Mouse (Mus musculus): ENCODE data around the gene Cdc42ep4. TPM values are rescaled to one million over a fixed set of nuclear protein-coding genes. Genes with fewer than 3 reads are reported as not detected.
A peak's percentile ranks its signal among the peaks of the same experiment; 100 is the strongest.

Cdc42ep4 gene
- total and polyA plus RNA-seq, 3 experiments: 2.3 to 8.1 (median 3.4) TPM

DNA sequence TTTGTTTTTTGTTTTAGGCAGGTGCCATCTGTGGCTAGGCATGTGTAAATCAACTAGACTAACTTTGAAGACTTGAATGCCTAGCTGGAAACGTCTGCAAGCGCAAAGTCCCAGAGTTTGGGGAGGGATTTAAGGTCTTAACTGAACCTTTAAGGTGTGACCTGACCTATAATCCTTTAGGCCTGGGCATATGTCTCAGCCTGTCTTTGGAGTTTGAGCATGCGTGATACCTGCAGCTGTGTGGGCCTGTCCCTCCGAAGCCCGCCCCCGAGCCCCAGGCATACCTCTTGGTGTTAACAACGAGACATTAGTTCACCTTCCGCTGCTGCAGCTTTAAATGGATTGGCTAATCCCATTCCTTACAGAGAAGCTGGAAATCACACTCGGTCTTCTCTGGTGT is 3.2 kb upstream of the Cdc42ep4 start:
- Histone ChIP-seq H3K79me2 (replicated peaks; ENCODE audit: control insufficient read depth, extremely low read depth, insufficient read depth, poor library complexity, severe bottlenecking) (no peaks in the 10 kb centered on the region), H3K4me2 (ENCODE audit: insufficient read depth, low read depth, poor library complexity, severe bottlenecking) (no peak overlapping the region), H3K27ac (ENCODE audit: insufficient read depth, low read depth) (no peak overlapping the region), H3K27me3 (replicated peaks) (no peaks in the 10 kb centered on the region), H3K9ac (ENCODE audit: insufficient read depth, low read depth) (no peak overlapping the region), H3K9me3 (replicated peaks; ENCODE audit: low read length) (no peaks in the 10 kb centered on the region), H3K4me3 (replicated peaks in 1 of 3; ENCODE audit: low read depth in 2 of 3, low read length in 2 of 3, poor library complexity in 1 of 3) (no peak overlapping the region), H3K36me3 (replicated peaks in 1 of 2; ENCODE audit: control insufficient read depth in 1 of 2, insufficient read depth in 1 of 2, low read length in 1 of 2) (no peaks in the 10 kb centered on the region), H3K4me1 (ENCODE audit: control insufficient read depth in 1 of 2, insufficient read depth in 2 of 2) (peaks cover 0 to 34% of the 10 kb centered on the region in 2 experiments; a peak in 2 of 4 replicates)
- in situ Hi-C loops (cut with MboI; ENCODE audit: low pct_ligation_motif_present, low pct_unique_long_range_greater_than_20kb, low sequenced_read_pairs): loop anchor here (5.0 kb wide), 1 partner anchor 57 kb away; no protein-coding TSS in a partner anchor
- TF ChIP-seq ETS1 (conservative IDR thresholded peaks at IDR 0.05; ENCODE audit: low read depth, low read length) (no peak), POLR2AphosphoS2 (IDR thresholded peaks at IDR 0.05; ENCODE audit: low read depth, low read length) (no peak), UBTF (IDR thresholded peaks at IDR 0.05; ENCODE audit: low read depth, low read length) (no peak), TCF12 (IDR thresholded peaks at IDR 0.05; ENCODE audit: low read depth, low read length) (no peak)
- dilution Hi-C loops (cut with MboI; ENCODE audit: extremely low pct_ligation_motif_present, extremely low pct_unique_long_range_greater_than_20kb, low sequenced_read_pairs): no loop called here
- DNase-seq (ENCODE audit: extremely low read depth): no peak

DNA sequence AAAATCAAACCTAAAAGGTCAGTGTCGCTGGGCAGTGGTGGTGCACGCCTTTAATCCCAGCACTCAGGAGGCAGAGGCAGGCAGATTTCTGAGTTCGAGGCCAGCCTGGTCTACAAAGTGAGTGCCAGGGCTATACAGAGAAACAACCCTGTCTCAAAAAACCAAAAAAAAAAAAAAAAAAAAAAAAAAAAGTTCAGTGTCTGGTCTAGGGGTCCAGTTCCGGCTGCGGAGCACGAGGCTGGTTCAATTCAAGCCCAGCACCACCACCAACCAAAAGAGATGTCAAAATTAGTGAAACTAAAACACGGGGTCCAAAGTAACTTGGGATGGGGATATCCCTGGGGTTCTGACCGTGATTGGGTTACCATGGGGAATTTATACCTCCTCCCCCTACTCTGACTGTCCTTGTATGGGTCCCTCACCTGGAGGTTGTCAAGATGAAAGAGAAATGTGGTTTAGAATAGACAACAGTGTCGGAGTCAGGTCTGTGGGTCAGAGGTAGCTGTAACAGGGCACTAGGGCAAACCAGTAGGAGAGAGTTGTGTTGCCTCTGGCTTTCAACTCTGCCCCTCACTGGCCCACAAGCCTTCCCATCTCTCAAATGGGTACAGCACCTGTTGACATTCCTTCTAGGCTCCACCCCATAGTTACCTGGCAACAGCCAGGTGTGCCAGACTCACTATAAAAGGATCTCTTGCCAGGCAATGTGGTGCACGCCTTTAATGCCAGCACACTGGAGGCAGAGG is 1.2 kb upstream of the Cdc42ep4 start:
- Histone ChIP-seq H3K27me3 (replicated peaks) (no peaks in the 10 kb centered on the region), H3K9me3 (replicated peaks; ENCODE audit: low read length) (no peaks in the 10 kb centered on the region), H3K36me3 (replicated peaks in 1 of 2; ENCODE audit: control insufficient read depth in 1 of 2, insufficient read depth in 1 of 2, low read length in 1 of 2) (peaks cover 0 to 9% of the 10 kb centered on the region in 2 experiments), H3K4me1 (ENCODE audit: control insufficient read depth in 1 of 2, insufficient read depth in 2 of 2) (peaks cover 0 to 37% of the 10 kb centered on the region in 2 experiments; a peak in 2 of 4 replicates), H3K9ac (ENCODE audit: insufficient read depth, low read depth) (peak overlapping the region; percentile 53; the same call in 1 of the 2 replicates), H3K79me2 (replicated peaks; ENCODE audit: control insufficient read depth, extremely low read depth, insufficient read depth, poor library complexity, severe bottlenecking) (no peaks in the 10 kb centered on the region), H3K4me2 (ENCODE audit: insufficient read depth, low read depth, poor library complexity, severe bottlenecking) (peak overlapping the region; percentile 72), H3K4me3 (replicated peaks in 1 of 3; ENCODE audit: low read depth in 2 of 3, low read length in 2 of 3, poor library complexity in 1 of 3) (peak overlapping the region; percentile 54 to 59 (median 59)), H3K27ac (ENCODE audit: insufficient read depth, low read depth) (no peak overlapping the region)
- no peak for DNase-seq (ENCODE audit: extremely low read depth)
- dilution Hi-C loops (cut with MboI; ENCODE audit: extremely low pct_ligation_motif_present, extremely low pct_unique_long_range_greater_than_20kb, low sequenced_read_pairs) (no loop called here), in situ Hi-C loops (cut with MboI; ENCODE audit: low pct_ligation_motif_present, low pct_unique_long_range_greater_than_20kb, low sequenced_read_pairs) (loop anchor here (5.0 kb wide), 1 partner anchor 59 kb away; no protein-coding TSS in a partner anchor)
- TF ChIP-seq MAZ (IDR thresholded peaks at IDR 0.05; ENCODE audit: low read depth, low read length): no peak
- TF ChIP-seq ZNF384 (IDR thresholded peaks at IDR 0.05; ENCODE audit: low read depth, low read length): peak; percentile 50
- TF ChIP-seq KAT2A (IDR thresholded peaks at IDR 0.05; ENCODE audit: insufficient replicate concordance, low read length): no peak

DNA sequence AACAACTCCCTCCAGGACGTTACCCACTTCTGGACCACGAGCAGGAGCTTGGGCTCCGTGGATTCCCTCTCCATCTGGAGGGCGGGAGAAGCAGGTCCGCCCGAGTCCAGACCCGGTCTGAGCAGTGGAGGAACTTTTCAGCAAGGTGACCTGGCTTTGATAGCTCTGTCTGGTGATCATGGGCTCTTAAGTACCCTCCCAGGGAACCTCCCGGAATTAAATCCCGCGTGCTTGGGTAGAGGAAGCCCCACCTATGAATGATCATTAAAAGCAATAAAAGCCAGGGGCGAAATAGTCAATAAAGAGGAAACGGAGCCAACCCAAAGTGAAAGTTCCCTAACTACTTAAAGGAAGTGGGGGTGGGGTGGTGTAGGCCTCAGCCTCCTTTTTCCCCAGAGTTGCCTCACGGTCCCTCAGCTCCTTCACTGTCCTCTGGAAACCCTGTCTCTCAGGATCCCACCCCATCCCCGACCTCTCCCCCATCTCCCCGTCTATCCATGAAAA is 529 bp upstream of the Cdc42ep4 start:
- dilution Hi-C loops (cut with MboI; ENCODE audit: extremely low pct_ligation_motif_present, extremely low pct_unique_long_range_greater_than_20kb, low sequenced_read_pairs): no loop called here
- Histone ChIP-seq H3K9ac (ENCODE audit: insufficient read depth, low read depth) (peak overlapping the region; percentile 53), H3K27me3 (replicated peaks) (no peaks in the 10 kb centered on the region), H3K36me3 (replicated peaks in 1 of 2; ENCODE audit: control insufficient read depth in 1 of 2, insufficient read depth in 1 of 2, low read length in 1 of 2) (peaks cover 0 to 11% of the 10 kb centered on the region in 2 experiments), H3K79me2 (replicated peaks; ENCODE audit: control insufficient read depth, extremely low read depth, insufficient read depth, poor library complexity, severe bottlenecking) (no peaks in the 10 kb centered on the region), H3K4me2 (ENCODE audit: insufficient read depth, low read depth, poor library complexity, severe bottlenecking) (peak overlapping the region; percentile 72), H3K9me3 (replicated peaks; ENCODE audit: low read length) (no peaks in the 10 kb centered on the region), H3K27ac (ENCODE audit: insufficient read depth, low read depth) (peak overlapping the region; percentile 24; the same call in 1 of the 2 replicates), H3K4me1 (ENCODE audit: control insufficient read depth in 1 of 2, insufficient read depth in 2 of 2) (peaks cover 0 to 39% of the 10 kb centered on the region in 2 experiments; a peak in 2 of 4 replicates), H3K4me3 (replicated peaks in 1 of 3; ENCODE audit: low read depth in 2 of 3, low read length in 2 of 3, poor library complexity in 1 of 3) (peak overlapping the region; percentile 54 to 59 (median 59))
- DNase-seq (ENCODE audit: extremely low read depth): peak; percentile 68
- in situ Hi-C loops (cut with MboI; ENCODE audit: low pct_ligation_motif_present, low pct_unique_long_range_greater_than_20kb, low sequenced_read_pairs): loop anchor here (5.0 kb wide), 1 partner anchor 60 kb away; no protein-coding TSS in a partner anchor
- no peak for TF ChIP-seq CTCF (conservative IDR thresholded peaks at IDR 0.05 in 1 of 2, IDR thresholded peaks at IDR 0.05 in 1 of 2; ENCODE audit: low read depth in 2 of 2, low read length in 2 of 2)
- TF ChIP-seq EP300 (IDR thresholded peaks at IDR 0.05; ENCODE audit: low read length): peak; percentile 54; the same call in 1 of the 2 replicates
- no peak; the same call in 1 of the 2 replicates for TF ChIP-seq ELF1 (IDR thresholded peaks at IDR 0.05; ENCODE audit: low read depth, low read length)
- no peak for TF ChIP-seq MXI1 (IDR thresholded peaks at IDR 0.05; ENCODE audit: low read depth, low read length)
- no peak for TF ChIP-seq ZNF384 (IDR thresholded peaks at IDR 0.05; ENCODE audit: low read depth, low read length)
- no peak for TF ChIP-seq POLR2AphosphoS2 (IDR thresholded peaks at IDR 0.05; ENCODE audit: low read depth, low read length)
- TF ChIP-seq UBTF (IDR thresholded peaks at IDR 0.05; ENCODE audit: low read depth, low read length): no peak
- TF ChIP-seq TCF12 (IDR thresholded peaks at IDR 0.05; ENCODE audit: low read depth, low read length): no peak
- TF ChIP-seq MEF2A (IDR thresholded peaks at IDR 0.05; ENCODE audit: borderline replicate concordance, low read depth, low read length): 0 out of 2 replicates have a peak, but pooled peaks have one; percentile 17
- no peak for TF ChIP-seq KAT2A (IDR thresholded peaks at IDR 0.05; ENCODE audit: insufficient replicate concordance, low read length)
- TF ChIP-seq SMC3 (IDR thresholded peaks at IDR 0.05; ENCODE audit: low read depth, low read length): no peak
- no peak for TF ChIP-seq MAFK (IDR thresholded peaks at IDR 0.05; ENCODE audit: insufficient replicate concordance, low read length)
- TF ChIP-seq ZKSCAN1 (IDR thresholded peaks at IDR 0.05; ENCODE audit: borderline replicate concordance, low read depth, low read length): no peak
- no peak for TF ChIP-seq E2F4 (IDR thresholded peaks at IDR 0.05; ENCODE audit: insufficient replicate concordance, low read depth, low read length)
- TF ChIP-seq MYC (IDR thresholded peaks at IDR 0.05; ENCODE audit: low read depth, low read length): no peak
- 0 out of 2 replicates have a peak, but pooled peaks have one; percentile 35 for TF ChIP-seq TBP (conservative IDR thresholded peaks at IDR 0.05; ENCODE audit: low read depth, low read length)
- TF ChIP-seq GABPA (IDR thresholded peaks at IDR 0.05; ENCODE audit: insufficient replicate concordance, low read depth, low read length): no peak
- TF ChIP-seq BHLHE40 (IDR thresholded peaks at IDR 0.05; ENCODE audit: low read depth, low read length): no peak
- no peak for TF ChIP-seq POLR2A (IDR thresholded peaks at IDR 0.05; ENCODE audit: low read depth, low read length)
- TF ChIP-seq CHD1 (IDR thresholded peaks at IDR 0.05; ENCODE audit: low read depth, low read length): no peak
